Mouse (Mus musculus) midbrain, postnatal 0 days (tissue): Measurements from ENCODE around the gene Ppih. TPM values are rescaled to one million over a fixed set of nuclear protein-coding genes. Genes with fewer than 3 reads are reported as not detected.

ENCODE experiments used
- ATAC-seq: fragments of 200-750 bp; cut with Nextera tagmentation; 2 replicates; pipeline ENCODE4 v1.8.0; 2017; ENCODE audit warnings: moderate number of reproducible peaks, mild to moderate bottlenecking, moderate TSS enrichment, moderate library complexity; ENCODE audit not compliant: low FRiP score
- DNase-seq: peaks from one replicate; pipeline ENCODE4 v3.0.0-alpha.2; 2015; ENCODE audit warnings: low spot score
- H3K27ac ChIP-seq: fragments of 300-500 bp; sonication (generic); 2 replicates; pipeline ENCODE4 v1.5.1; 2014; ENCODE audit warnings: low read depth, mild to moderate bottlenecking, low read length, mixed read lengths
- H3K27me3 ChIP-seq: fragments of 300-500 bp; sonication (generic); 2 replicates; pipeline ENCODE4 v1.6.1; 2014; ENCODE audit warnings: low read length, control low read depth, mixed read lengths; ENCODE audit not compliant: insufficient read depth
- H3K36me3 ChIP-seq: fragments of 300-500 bp; sonication (generic); 2 replicates; pipeline ENCODE4 v1.6.1; 2014; ENCODE audit warnings: low read length, control low read depth, mixed read lengths; ENCODE audit not compliant: insufficient read depth
- H3K4me1 ChIP-seq: fragments of 300-500 bp; sonication (generic); 2 replicates; pipeline ENCODE4 v1.6.1; 2014; ENCODE audit warnings: mild to moderate bottlenecking, control low read depth, antibody characterized with exemption, low read length, mixed read lengths; ENCODE audit not compliant: insufficient read depth
- H3K4me2 ChIP-seq: fragments of 300-500 bp; sonication (generic); 2 replicates; pipeline ENCODE4 v1.6.1; 2014; ENCODE audit warnings: low read depth, mild to moderate bottlenecking, low read length, mixed read lengths; ENCODE audit not compliant: poor library complexity, severe bottlenecking
- H3K4me3 ChIP-seq: fragments of 300-500 bp; sonication (generic); 2 replicates; pipeline ENCODE4 v1.5.1; 2014; ENCODE audit warnings: low read depth, mild to moderate bottlenecking, low read length, moderate library complexity
- H3K9ac ChIP-seq: fragments of 300-500 bp; sonication (generic); replicated peaks from 2 replicates; pipeline ENCODE4 v1.6.1; 2014; ENCODE audit warnings: mild to moderate bottlenecking, low read length, moderate library complexity, mixed read lengths; ENCODE audit not compliant: poor library complexity, severe bottlenecking
- H3K9me3 ChIP-seq: fragments of 300-500 bp; sonication (generic); 2 replicates; pipeline ENCODE4 v1.6.1; 2016; ENCODE audit warnings: low read length, control low read depth
- CTCF ChIP-seq: IDR thresholded peaks from 2 replicates; pipeline ENCODE4 v1.5.1; 2016; ENCODE audit warnings: antibody characterized with exemption, mild to moderate bottlenecking
- WGBS: fragments of 180-500 bp; shearing (Covaris S2); extraction: QIAGEN DNeasy Blood & Tissue Kit; methylation state at CpG from one replicate; pipeline ENCODE4 v1.1.7; 2014; 5-methylcytosine and 5-hydroxymethylcytosine counted together
- polyA plus RNA-seq: library from polyadenylated mRNA; unstranded; fragments of >200 nt; fragmentation: Nextera tagmentation; extraction: Ambion mirVana; gene quantifications from 2 replicates; pipeline ENCODE4 v1.2.1, GENCODE M21; 2015
- total RNA-seq: library from RNA; depleted of rRNA; stranded (reverse); fragments of >200 nt; gene quantifications from 2 replicates; pipeline ENCODE4 v1.2.3, GENCODE M21; 2014

The Ppih gene
- total and polyA plus RNA-seq, 2 experiments from 2014 or later = 30.3 to 42.7 TPM

- Histone ChIP-seq H3K27ac (no peak overlapping the region), H3K9me3 (no peaks in the 10 kb centered on the region), H3K27me3 (no peaks in the 10 kb centered on the region), H3K4me1 (no peaks in the 10 kb centered on the region), H3K9ac (no peak overlapping the region), H3K36me3 (peaks cover 6% of the 10 kb centered on the region; the same call in 1 of the 2 replicates), H3K4me3 (no peak overlapping the region), H3K4me2 (no peak overlapping the region)
- 95% methylated on average over 6 of the region's 6 CpGs for WGBS
- DNase-seq = no peak
- no peak for TF ChIP-seq CTCF
- no peak for ATAC-seq
Measured at GRCm38 (mm10) chr4:119345508-119345907, 25.2 kb upstream of the Ppih start.

DNA sequence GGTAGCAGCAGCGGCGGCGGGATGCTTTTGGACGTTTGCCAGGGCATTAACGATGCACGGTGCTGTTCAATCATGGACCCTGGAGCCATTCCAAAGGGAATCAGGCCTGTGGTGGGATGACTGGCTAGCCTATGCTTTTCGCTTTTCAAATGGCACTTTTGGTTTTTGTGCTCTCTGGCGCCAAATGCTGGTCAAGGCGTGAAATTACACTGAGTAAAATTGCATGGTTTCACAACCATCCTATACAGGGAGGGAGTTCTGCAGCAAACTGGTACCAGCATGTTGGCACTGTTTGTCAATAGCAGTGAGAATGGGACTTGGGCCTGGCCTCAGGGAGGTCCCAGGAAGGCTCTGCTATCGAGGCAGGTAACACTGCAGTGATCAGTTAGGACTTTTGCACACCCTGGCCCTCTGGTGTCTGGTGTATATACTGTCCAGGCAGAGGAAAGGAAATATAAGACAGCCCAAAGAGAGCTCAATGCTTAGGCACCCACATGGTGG is 18.6 kb upstream of the Ppih start:
- ATAC-seq (peak; percentile 90), DNase-seq (peak; percentile 96)
- H3K4me1 ChIP-seq = 0 out of 2 replicates have a peak, but pooled peaks cover 3% of the 10 kb centered on the region
- 0 out of 2 replicates have a peak overlapping the region, but pooled peaks have one; percentile 2 for H3K9ac ChIP-seq
- H3K27me3 ChIP-seq = no peaks in the 10 kb centered on the region
- H3K4me2 ChIP-seq = peak overlapping the region; percentile 2
- H3K9me3 ChIP-seq = no peaks in the 10 kb centered on the region
- no peak overlapping the region for H3K4me3 ChIP-seq
- peak; percentile 91 for TF ChIP-seq CTCF
- WGBS = 1% methylated on average over 10 of the region's 10 CpGs
- peak overlapping the region; percentile 73 for H3K27ac ChIP-seq
- H3K36me3 ChIP-seq = no peaks in the 10 kb centered on the region

DNA sequence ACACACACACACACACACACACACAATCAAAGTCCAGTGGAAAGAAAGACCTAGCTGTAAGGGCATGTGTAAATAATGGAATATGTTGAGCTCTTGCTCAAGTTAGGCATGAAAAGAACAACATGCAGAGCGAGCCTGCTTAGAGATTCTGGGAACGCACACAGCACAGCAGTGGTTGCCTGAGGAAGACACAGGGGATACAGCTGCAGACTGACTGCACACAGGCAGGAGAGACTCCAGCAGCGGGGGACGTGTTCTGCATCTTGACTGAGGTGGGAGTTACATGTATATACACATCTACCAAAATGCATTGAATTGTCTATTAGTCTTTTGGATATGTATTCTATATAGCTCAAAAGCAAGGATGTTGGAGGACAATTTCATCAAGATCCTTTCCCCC is 18.1 kb upstream of the Ppih start:
- H3K4me1 ChIP-seq = 0 out of 2 replicates have a peak, but pooled peaks cover 3% of the 10 kb centered on the region
- WGBS = 24% methylated on average over 4 of the region's 4 CpGs
- peak; percentile 89 for ATAC-seq
- H3K27ac ChIP-seq = peak overlapping the region; percentile 73
- H3K4me3 ChIP-seq = no peak overlapping the region
- H3K9ac ChIP-seq = 0 out of 2 replicates have a peak overlapping the region, but pooled peaks have one; percentile 2
- TF ChIP-seq CTCF = no peak
- no peaks in the 10 kb centered on the region for H3K9me3 ChIP-seq
- peak overlapping the region; percentile 2 for H3K4me2 ChIP-seq
- no peaks in the 10 kb centered on the region for H3K27me3 ChIP-seq
- DNase-seq = peak; percentile 72
- no peaks in the 10 kb centered on the region for H3K36me3 ChIP-seq

DNA sequence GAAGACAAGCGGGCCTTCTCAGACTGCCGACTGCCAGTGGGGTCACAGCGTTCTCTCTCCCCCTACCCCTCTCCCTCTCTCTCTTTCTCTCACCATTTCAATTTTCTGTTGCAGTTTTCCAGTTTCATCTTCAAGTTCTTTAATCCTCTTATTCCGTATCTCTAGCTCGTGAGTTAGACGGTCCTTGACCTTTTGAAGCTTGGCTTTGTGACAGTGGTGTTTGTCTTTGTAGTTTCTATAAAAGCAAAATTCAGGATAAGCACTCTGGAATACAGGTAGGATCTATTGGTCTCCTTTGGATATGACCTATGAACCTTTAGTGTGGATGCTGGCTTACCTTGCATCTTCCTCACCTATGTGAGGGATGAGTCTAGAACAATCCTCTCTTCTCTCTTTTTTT is 13.1 kb upstream of the Ppih start:
- Histone ChIP-seq H3K9me3 (no peaks in the 10 kb centered on the region), H3K9ac (no peak overlapping the region), H3K27ac (no peak overlapping the region), H3K4me2 (no peak overlapping the region), H3K4me1 (0 out of 2 replicates have a peak, but pooled peaks cover 2% of the 10 kb centered on the region), H3K4me3 (no peak overlapping the region), H3K36me3 (peaks cover 6% of the 10 kb centered on the region), H3K27me3 (no peaks in the 10 kb centered on the region)
- WGBS = 84% methylated on average over 6 of the region's 6 CpGs
- ATAC-seq = no peak
- no peak for TF ChIP-seq CTCF
- no peak for DNase-seq

- Histone ChIP-seq H3K4me1 (peaks cover 5% of the 10 kb centered on the region), H3K9me3 (no peaks in the 10 kb centered on the region), H3K4me2 (peak overlapping the region; percentile 91), H3K27ac (peak overlapping the region; percentile 88), H3K9ac (peak overlapping the region; percentile 61), H3K36me3 (peaks cover 19% of the 10 kb centered on the region), H3K4me3 (peak overlapping the region; percentile 65), H3K27me3 (no peaks in the 10 kb centered on the region)
- no peak for DNase-seq
- TF ChIP-seq CTCF = no peak
- peak; percentile 70 for ATAC-seq
- WGBS = 27% methylated on average over 10 of the region's 10 CpGs
Measured at GRCm38 (mm10) chr4:119320896-119321550, 677 bp upstream of the Ppih start.

DNA sequence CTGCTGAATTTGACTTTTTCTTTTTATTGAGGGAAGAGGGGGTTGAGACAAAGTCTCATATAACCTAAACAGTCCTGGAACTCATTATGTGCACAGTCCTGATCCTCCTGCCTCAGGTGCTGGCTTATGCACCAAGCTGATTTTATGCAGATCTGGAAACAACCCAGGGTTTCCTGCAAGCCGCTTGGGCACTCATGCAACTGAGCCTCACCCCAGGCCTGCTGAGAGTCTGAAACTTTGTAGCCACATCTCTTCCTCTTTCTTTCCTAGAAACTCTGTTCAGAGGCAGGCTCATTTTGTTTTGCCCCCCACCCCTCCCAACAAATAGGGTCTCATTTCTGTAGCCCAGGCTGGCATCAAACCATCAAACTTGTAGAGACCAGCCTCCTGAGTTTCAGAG is 6.6 kb downstream of the Ppih start:
- 97% methylated on average over 1 of the region's 1 CpGs for WGBS
- no peak for DNase-seq
- Histone ChIP-seq H3K27me3 (no peaks in the 10 kb centered on the region), H3K4me3 (no peak overlapping the region), H3K36me3 (peaks cover 52% of the 10 kb centered on the region), H3K9me3 (no peaks in the 10 kb centered on the region), H3K4me1 (no peaks in the 10 kb centered on the region), H3K9ac (no peak overlapping the region), H3K27ac (no peak overlapping the region), H3K4me2 (no peak overlapping the region)
- no peak for TF ChIP-seq CTCF
- no peak for ATAC-seq
